Mouse (Mus musculus): Measurements from ENCODE around the gene Ebf3.

- no peak for TF ChIP-seq EP300 (IDR thresholded peaks at IDR 0.05; ENCODE audit: low read depth)
- no peak for TF ChIP-seq CTCF (IDR thresholded peaks at IDR 0.05; ENCODE audit: low read depth)
Observed at GRCm38 (mm10) chr7:137318383-137318775, 4.1 kb upstream of the Ebf3 start.
